Mouse (Mus musculus): ENCODE data around the gene Pick1. TPM values are rescaled to one million over a fixed set of nuclear protein-coding genes. Genes with fewer than 3 reads are reported as not detected.

The Pick1 gene
- 60.2 and 60.7 TPM in 2 replicates for polyA plus RNA-seq (2016; fragmentation: Nextera tagmentation; extraction: Ambion mirVana)

DNA sequence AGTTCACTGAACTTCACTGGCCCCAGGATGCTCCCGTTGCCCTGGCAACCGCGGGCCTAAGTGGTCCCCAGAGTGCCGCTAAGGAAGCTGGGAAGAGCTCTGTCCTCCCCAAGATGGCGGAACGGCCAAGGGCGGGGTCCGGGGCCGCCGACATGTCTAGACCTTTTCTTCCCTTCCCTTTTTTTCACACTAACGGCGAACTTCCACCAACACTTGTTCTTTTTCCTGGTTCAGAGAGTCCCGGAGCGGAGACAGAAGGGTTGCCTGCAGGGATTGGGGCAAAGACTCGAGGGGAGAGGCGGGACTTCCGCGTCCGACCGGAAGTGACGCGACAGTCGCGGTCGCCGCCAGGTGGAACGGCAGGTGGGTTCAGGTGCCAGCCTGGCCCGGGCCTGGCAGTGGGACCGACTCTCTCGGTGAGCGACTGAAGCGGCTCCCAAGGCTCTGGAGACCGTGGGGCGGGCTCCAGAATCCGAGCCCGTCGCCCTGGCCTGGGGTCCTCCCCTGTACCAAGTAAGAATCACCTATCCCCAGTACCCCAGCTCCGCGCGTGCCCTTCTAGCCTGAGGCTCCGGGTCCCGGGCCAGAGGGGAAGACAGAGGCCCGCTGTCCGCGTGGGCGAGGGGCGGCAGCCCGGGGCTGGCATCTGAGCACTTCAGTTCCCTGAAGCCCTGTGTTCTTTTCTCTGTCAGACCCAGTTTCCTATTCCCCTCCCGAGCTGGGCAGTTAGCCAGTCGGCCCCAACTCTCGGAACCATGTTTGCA lies at the start of gene Pick1, which contains the start of gene Gm49486:
Gene Pick1, plus strand, starts transcription at position 116 of the 764 bp plus-strand sequence.
Gene Gm49486, plus strand, starts transcription at position 334 of the 764 bp plus-strand sequence.
- ATAC-seq (ENCODE audit: insufficient number of reproducible peaks, insufficient read depth, low FRiP score, low TSS enrichment): peak; percentile 70
- H3K27ac ChIP-seq: peak within 1 kb of the TSS; percentile 97
- no peaks in the 10 kb centered on the region for H3K27me3 ChIP-seq
- H3K4me2 ChIP-seq (replicated peaks): peak within 1 kb of the TSS; percentile 97
- H3K4me1 ChIP-seq: peaks cover 14% of the 10 kb centered on the region
- peaks cover 13% of the 10 kb centered on the region for H3K36me3 ChIP-seq
- H3K9me3 ChIP-seq: no peaks in the 10 kb centered on the region
- H3K4me3 ChIP-seq: peak within 1 kb of the TSS; percentile 89
- H3K9ac ChIP-seq: peak within 1 kb of the TSS; percentile 86
- 1% methylated on average over 51 of the region's 51 CpGs for WGBS

- Histone ChIP-seq H3K36me3 (no peaks in the 10 kb centered on the region), H3K4me2 (replicated peaks) (no peak overlapping the region), H3K9ac (no peak overlapping the region), H3K9me3 (no peaks in the 10 kb centered on the region), H3K27ac (no peak overlapping the region), H3K4me3 (no peak overlapping the region), H3K27me3 (no peaks in the 10 kb centered on the region), H3K4me1 (no peaks in the 10 kb centered on the region)
- 86% methylated on average over 10 of the region's 10 CpGs for WGBS
- ATAC-seq (ENCODE audit: insufficient number of reproducible peaks, insufficient read depth, low FRiP score, low TSS enrichment): no peak
Observed at GRCm38 (mm10) chr15:79185213-79185612, 43.8 kb upstream of the Pick1 start.

DNA sequence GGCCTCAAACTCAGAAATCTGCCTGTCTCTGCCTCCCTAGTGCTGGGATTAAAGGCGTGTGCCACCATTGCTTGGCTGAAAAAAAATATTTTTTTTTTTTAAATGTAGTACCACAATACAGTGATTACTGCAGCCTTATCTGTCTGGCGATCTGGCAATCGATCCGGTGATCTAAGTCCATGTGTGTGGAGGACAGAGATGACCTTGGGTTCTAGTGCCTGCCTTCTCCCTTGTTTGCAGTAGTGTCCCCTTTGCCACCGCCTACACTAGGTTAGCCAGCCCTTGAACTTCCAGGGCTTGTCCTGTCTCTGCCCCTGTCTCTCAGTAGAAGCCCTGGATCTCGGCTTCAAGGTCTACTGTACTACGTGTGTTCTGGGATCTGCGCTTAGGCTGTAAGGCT lies 41.2 kb upstream of the Pick1 start:
- H3K4me2 ChIP-seq (replicated peaks): no peak overlapping the region
- no peaks in the 10 kb centered on the region for H3K27me3 ChIP-seq
- H3K9ac ChIP-seq: no peak overlapping the region
- no peak overlapping the region for H3K4me3 ChIP-seq
- H3K9me3 ChIP-seq: no peaks in the 10 kb centered on the region
- H3K36me3 ChIP-seq: no peaks in the 10 kb centered on the region
- 93% methylated on average over 8 of the region's 8 CpGs for WGBS
- no peak for ATAC-seq (ENCODE audit: insufficient number of reproducible peaks, insufficient read depth, low FRiP score, low TSS enrichment)
- peaks cover 2% of the 10 kb centered on the region; the same call in 1 of the 2 replicates for H3K4me1 ChIP-seq
- no peak overlapping the region for H3K27ac ChIP-seq

DNA sequence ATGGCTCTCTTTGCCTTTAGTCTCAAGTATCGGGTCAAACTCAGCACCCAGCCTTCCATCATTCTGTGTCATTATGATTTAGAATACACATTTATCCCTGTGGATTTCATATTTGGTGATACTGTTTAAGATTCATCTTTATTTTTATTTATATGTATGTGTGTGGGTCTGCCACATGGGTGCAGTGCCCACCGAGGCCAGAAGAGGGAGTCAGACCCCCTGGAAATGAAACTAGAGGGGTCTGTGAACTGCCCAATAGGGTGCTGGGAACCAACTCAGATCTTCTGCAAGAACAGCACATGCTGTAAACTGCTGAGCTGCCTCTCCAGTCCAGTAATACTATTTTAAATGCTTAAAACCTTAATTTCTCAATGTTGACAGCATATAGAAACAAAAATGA lies 37.5 kb upstream of the Pick1 start:
- Histone ChIP-seq H3K4me2 (replicated peaks) (no peak overlapping the region), H3K9me3 (no peaks in the 10 kb centered on the region), H3K9ac (no peak overlapping the region), H3K36me3 (no peaks in the 10 kb centered on the region), H3K4me1 (peaks cover 16% of the 10 kb centered on the region), H3K27ac (no peak overlapping the region), H3K4me3 (no peak overlapping the region), H3K27me3 (no peaks in the 10 kb centered on the region)
- 91% methylated on average over 2 of the region's 2 CpGs for WGBS
- no peak for ATAC-seq (ENCODE audit: insufficient number of reproducible peaks, insufficient read depth, low FRiP score, low TSS enrichment)

- Histone ChIP-seq H3K27ac (peak overlapping the region; percentile 88), H3K4me2 (replicated peaks) (no peak overlapping the region), H3K4me1 (peaks cover 16% of the 10 kb centered on the region), H3K36me3 (no peaks in the 10 kb centered on the region), H3K27me3 (no peaks in the 10 kb centered on the region), H3K9me3 (no peaks in the 10 kb centered on the region), H3K9ac (no peak overlapping the region), H3K4me3 (no peak overlapping the region)
- 78% methylated on average over 6 of the region's 6 CpGs for WGBS
- no peak for ATAC-seq (ENCODE audit: insufficient number of reproducible peaks, insufficient read depth, low FRiP score, low TSS enrichment)
Observed at GRCm38 (mm10) chr15:79192450-79192849, 36.5 kb upstream of the Pick1 start.

GRCm38 (mm10) chr15:79192885-79193845 lies 35.8 kb upstream of the Pick1 start:
- H3K9ac ChIP-seq: peak overlapping the region; percentile 43; the same call in 1 of the 2 replicates
- H3K4me1 ChIP-seq: peaks cover 16% of the 10 kb centered on the region
- H3K4me2 ChIP-seq (replicated peaks): peak overlapping the region; percentile 18
- H3K27ac ChIP-seq: peak overlapping the region; percentile 88
- H3K36me3 ChIP-seq: no peaks in the 10 kb centered on the region
- no peaks in the 10 kb centered on the region for H3K9me3 ChIP-seq
- peak; percentile 54; the same call in 1 of the 2 replicates for ATAC-seq (ENCODE audit: insufficient number of reproducible peaks, insufficient read depth, low FRiP score, low TSS enrichment)
- no peaks in the 10 kb centered on the region for H3K27me3 ChIP-seq
- H3K4me3 ChIP-seq: no peak overlapping the region
- WGBS: 16% methylated on average over 27 of the region's 27 CpGs

GRCm38 (mm10) chr15:79194048-79194447 lies 34.9 kb upstream of the Pick1 start:
- WGBS: 77% methylated on average over 9 of the region's 9 CpGs
- no peak overlapping the region for H3K4me3 ChIP-seq
- no peaks in the 10 kb centered on the region for H3K9me3 ChIP-seq
- H3K36me3 ChIP-seq: no peaks in the 10 kb centered on the region
- no peak for ATAC-seq (ENCODE audit: insufficient number of reproducible peaks, insufficient read depth, low FRiP score, low TSS enrichment)
- no peak overlapping the region for H3K9ac ChIP-seq
- no peaks in the 10 kb centered on the region for H3K27me3 ChIP-seq
- peak overlapping the region; percentile 88 for H3K27ac ChIP-seq
- no peak overlapping the region for H3K4me2 ChIP-seq (replicated peaks)
- H3K4me1 ChIP-seq: peaks cover 16% of the 10 kb centered on the region

- no peak for ATAC-seq (ENCODE audit: insufficient number of reproducible peaks, insufficient read depth, low FRiP score, low TSS enrichment)
- peaks cover 16% of the 10 kb centered on the region for H3K4me1 ChIP-seq
- no peaks in the 10 kb centered on the region for H3K36me3 ChIP-seq
- no peak overlapping the region for H3K4me3 ChIP-seq
- 60% methylated on average over 2 of the region's 2 CpGs for WGBS
- H3K27ac ChIP-seq: no peak overlapping the region
- H3K9me3 ChIP-seq: no peaks in the 10 kb centered on the region
- no peak overlapping the region for H3K4me2 ChIP-seq (replicated peaks)
- H3K27me3 ChIP-seq: no peaks in the 10 kb centered on the region
- no peak overlapping the region for H3K9ac ChIP-seq
Observed at GRCm38 (mm10) chr15:79194946-79195345, 34.0 kb upstream of the Pick1 start.

DNA sequence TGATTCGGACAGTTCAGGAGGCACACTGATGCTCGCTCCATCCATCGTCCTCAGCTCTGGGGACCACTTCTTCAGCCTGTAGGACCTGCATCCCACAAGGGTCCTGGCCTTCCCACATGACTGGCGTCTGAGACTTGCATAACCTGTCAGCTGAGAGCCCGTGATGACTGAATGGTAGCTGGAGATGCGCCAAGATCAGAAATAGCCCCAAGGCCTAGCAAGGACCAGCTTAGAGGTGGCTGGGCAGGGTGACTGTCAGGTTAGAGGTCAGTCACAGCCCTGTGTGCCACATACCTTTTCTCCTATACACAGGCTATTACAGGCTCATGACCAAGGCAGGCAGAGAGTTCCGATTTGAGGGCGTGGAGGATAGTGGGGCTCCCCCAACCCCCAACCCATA lies 33.5 kb upstream of the Pick1 start:
- H3K4me3 ChIP-seq: no peak overlapping the region
- no peaks in the 10 kb centered on the region for H3K36me3 ChIP-seq
- H3K9ac ChIP-seq: no peak overlapping the region
- peaks cover 16% of the 10 kb centered on the region for H3K4me1 ChIP-seq
- no peaks in the 10 kb centered on the region for H3K27me3 ChIP-seq
- no peak overlapping the region for H3K27ac ChIP-seq
- WGBS: 78% methylated on average over 8 of the region's 8 CpGs
- no peak for ATAC-seq (ENCODE audit: insufficient number of reproducible peaks, insufficient read depth, low FRiP score, low TSS enrichment)
- H3K4me2 ChIP-seq (replicated peaks): no peak overlapping the region
- no peaks in the 10 kb centered on the region for H3K9me3 ChIP-seq

DNA sequence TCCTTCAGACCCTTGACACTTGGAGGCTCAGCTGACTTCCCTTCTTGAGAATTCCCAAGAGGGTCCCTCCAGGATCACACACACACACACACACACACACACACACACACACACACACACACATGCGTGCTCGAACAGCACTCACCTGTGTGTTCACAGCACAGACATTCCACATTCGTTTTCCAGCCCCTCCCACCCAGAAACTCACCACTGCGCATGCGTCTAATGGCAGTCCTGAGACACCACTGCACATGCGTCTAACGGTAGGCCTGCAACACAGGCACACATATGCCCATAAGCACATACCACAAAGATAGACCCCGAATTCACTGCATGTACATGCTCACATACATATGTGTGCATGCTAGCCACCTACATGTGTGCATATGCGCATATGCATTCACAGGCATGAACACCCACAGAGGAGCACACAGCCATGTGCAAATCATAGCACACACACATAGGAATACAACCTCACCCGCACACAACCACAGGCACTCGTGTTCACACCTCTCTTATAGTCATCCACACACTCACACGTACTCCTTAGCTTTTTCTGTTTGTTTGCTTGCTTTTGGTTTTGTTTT lies 29.5 kb upstream of the Pick1 start:
- no peak overlapping the region for H3K27ac ChIP-seq
- no peaks in the 10 kb centered on the region for H3K36me3 ChIP-seq
- H3K4me1 ChIP-seq: peaks cover 19% of the 10 kb centered on the region
- H3K9me3 ChIP-seq: no peaks in the 10 kb centered on the region
- H3K4me2 ChIP-seq (replicated peaks): no peak overlapping the region
- WGBS: 88% methylated on average over 12 of the region's 12 CpGs
- H3K27me3 ChIP-seq: 0 out of 2 replicates have a peak, but pooled peaks cover 3% of the 10 kb centered on the region
- ATAC-seq (ENCODE audit: insufficient number of reproducible peaks, insufficient read depth, low FRiP score, low TSS enrichment): no peak
- no peak overlapping the region for H3K4me3 ChIP-seq
- no peak overlapping the region for H3K9ac ChIP-seq

- ATAC-seq (ENCODE audit: insufficient number of reproducible peaks, insufficient read depth, low FRiP score, low TSS enrichment): peak; percentile 41
- H3K4me1 ChIP-seq: peaks cover 19% of the 10 kb centered on the region
- H3K27me3 ChIP-seq: 0 out of 2 replicates have a peak, but pooled peaks cover 3% of the 10 kb centered on the region
- peak overlapping the region; percentile 37 for H3K4me2 ChIP-seq (replicated peaks)
- no peaks in the 10 kb centered on the region for H3K9me3 ChIP-seq
- 0 out of 2 replicates have a peak overlapping the region, but pooled peaks have one; percentile 7 for H3K9ac ChIP-seq
- H3K4me3 ChIP-seq: no peak overlapping the region
- WGBS: 10% methylated on average over 13 of the region's 13 CpGs
- H3K36me3 ChIP-seq: no peaks in the 10 kb centered on the region
- peak overlapping the region; percentile 83 for H3K27ac ChIP-seq
Observed at GRCm38 (mm10) chr15:79201491-79202150, 27.4 kb upstream of the Pick1 start.

Measured in embryonic facial prominence, embryonic 12.5 days (tissue).